Mouse (Mus musculus) limb, embryonic 14.5 days (tissue): Measurements from ENCODE around the gene Prss46. TPM values are rescaled to one million over a fixed set of nuclear protein-coding genes. Genes with fewer than 3 reads are reported as not detected.

ENCODE experiments used
- ATAC-seq: fragments of 200-750 bp; cut with Nextera tagmentation; 2 replicates; pipeline ENCODE4 v1.8.0; 2017; ENCODE audit warnings: low read depth, moderate number of reproducible peaks, moderate TSS enrichment; ENCODE audit not compliant: low FRiP score
- DNase-seq: peaks from one replicate; pipeline ENCODE4 v3.0.0-alpha.2; 2015; ENCODE audit warnings: low spot score
- H3K27ac ChIP-seq: fragments of 300-500 bp; sonication (generic); replicated peaks from 2 replicates; pipeline ENCODE4 v1.5.1; 2014; ENCODE audit warnings: low read depth, mild to moderate bottlenecking, low read length, moderate library complexity, mixed read lengths
- H3K27me3 ChIP-seq: fragments of 300-500 bp; sonication (generic); 2 replicates; pipeline ENCODE4 v1.6.1; 2014; ENCODE audit warnings: low read length, mixed read lengths; ENCODE audit not compliant: control insufficient read depth, insufficient read depth
- H3K36me3 ChIP-seq: fragments of 300-500 bp; sonication (generic); 2 replicates; pipeline ENCODE4 v1.6.1; 2014; ENCODE audit warnings: mild to moderate bottlenecking, low read length, moderate library complexity, mixed read lengths; ENCODE audit not compliant: control insufficient read depth, insufficient read depth
- H3K4me1 ChIP-seq: fragments of 300-500 bp; sonication (generic); 2 replicates; pipeline ENCODE4 v1.6.1; 2014; ENCODE audit warnings: antibody characterized with exemption, low read length, mixed read lengths; ENCODE audit not compliant: control insufficient read depth, insufficient read depth
- H3K4me2 ChIP-seq: fragments of 300-500 bp; sonication (generic); replicated peaks from 2 replicates; pipeline ENCODE4 v1.6.1; 2014; ENCODE audit warnings: low read depth, mild to moderate bottlenecking, low read length, moderate library complexity; ENCODE audit not compliant: severe bottlenecking
- H3K4me3 ChIP-seq: fragments of 300-500 bp; sonication (generic); replicated peaks from 2 replicates; pipeline ENCODE4 v1.5.1; 2014; ENCODE audit warnings: low read length
- H3K9ac ChIP-seq: fragments of 300-500 bp; sonication (generic); 2 replicates; pipeline ENCODE4 v1.6.1; 2014; ENCODE audit warnings: mild to moderate bottlenecking, low read depth, low read length, moderate library complexity; ENCODE audit not compliant: severe bottlenecking
- H3K9me3 ChIP-seq: fragments of 300-500 bp; sonication (generic); 2 replicates; pipeline ENCODE4 v1.6.1; 2016; ENCODE audit warnings: low read length; ENCODE audit not compliant: control insufficient read depth
- POLR2A ChIP-seq: fragments of 200-500 bp; IDR thresholded peaks from 2 replicates; pipeline ENCODE4 v1.8.0; 2012; ENCODE audit warnings: inconsistent platforms, mild to moderate bottlenecking, moderate library complexity, borderline replicate concordance; ENCODE audit not compliant: insufficient read depth, insufficient read length; ENCODE audit errors: extremely low read depth
- WGBS: fragments of 180-500 bp; shearing (Covaris S2); extraction: QIAGEN DNeasy Blood & Tissue Kit; methylation state at CpG from one replicate; pipeline ENCODE4 v1.1.7; 2014; 5-methylcytosine and 5-hydroxymethylcytosine counted together
- polyA plus RNA-seq, 2 experiments: library from polyadenylated mRNA; depleted of rRNA in 1 of 2; stranded (reverse) in 1 of 2; unstranded in 1 of 2; fragments of >200 nt; fragmentation: Nextera tagmentation in 1 of 2; extraction: Ambion mirVana in 1 of 2; gene quantifications; 2 replicates each; pipeline versions ENCODE4 v1.2.1 to v1.2.3; 2012 to 2014

Gene Prss46
- polyA plus RNA-seq, 2 experiments, result not detected

- Histone ChIP-seq H3K27ac (no peak overlapping the region), H3K9me3 (no peaks in the 10 kb centered on the region), H3K27me3 (peaks cover 22% of the 10 kb centered on the region), H3K4me1 (peaks cover 20% of the 10 kb centered on the region), H3K9ac (no peak overlapping the region), H3K36me3 (no peaks in the 10 kb centered on the region), H3K4me2 (no peak overlapping the region), H3K4me3 (no peak overlapping the region)
- WGBS, result 23% methylated on average over 4 of the region's 6 CpGs
- DNase-seq (no peak), ATAC-seq (no peak)
- no peak for TF ChIP-seq POLR2A
Observed at GRCm38 (mm10) chr9:110875288-110875695, 31.0 kb downstream of the Prss46 start.

GRCm38 (mm10) chr9:110877353-110877752 lies 33.0 kb downstream of the Prss46 start:
- no peak overlapping the region for H3K4me3 ChIP-seq
- 86% methylated on average over 1 of the region's 1 CpGs for WGBS
- H3K9me3 ChIP-seq, result no peaks in the 10 kb centered on the region
- no peaks in the 10 kb centered on the region for H3K36me3 ChIP-seq
- H3K27ac ChIP-seq, result no peak overlapping the region
- no peak overlapping the region for H3K9ac ChIP-seq
- peaks cover 26% of the 10 kb centered on the region for H3K4me1 ChIP-seq
- no peak for TF ChIP-seq POLR2A
- H3K27me3 ChIP-seq, result peaks cover 29% of the 10 kb centered on the region
- DNase-seq (no peak), ATAC-seq (no peak)
- no peak overlapping the region for H3K4me2 ChIP-seq

- no peaks in the 10 kb centered on the region for H3K36me3 ChIP-seq
- TF ChIP-seq POLR2A, result no peak
- peaks cover 27% of the 10 kb centered on the region for H3K27me3 ChIP-seq
- no peak overlapping the region for H3K4me2 ChIP-seq
- no peak overlapping the region for H3K4me3 ChIP-seq
- no peak overlapping the region for H3K27ac ChIP-seq
- ATAC-seq, result no peak
- H3K4me1 ChIP-seq, result peaks cover 26% of the 10 kb centered on the region
- WGBS, result 83% methylated on average over 5 of the region's 5 CpGs
- no peak overlapping the region for H3K9ac ChIP-seq
- no peaks in the 10 kb centered on the region for H3K9me3 ChIP-seq
- no peak for DNase-seq
Observed at GRCm38 (mm10) chr9:110877888-110878287, 33.6 kb downstream of the Prss46 start.

- ATAC-seq, result 0 out of 2 replicates have a peak, but pooled peaks have one; percentile 3
- peak within 1 kb of the TSS; percentile 57 for H3K9ac ChIP-seq
- peaks cover 18% of the 10 kb centered on the region for H3K4me1 ChIP-seq
- TF ChIP-seq POLR2A, result no peak
- no peaks in the 10 kb centered on the region for H3K9me3 ChIP-seq
- H3K27ac ChIP-seq, result no peak within 1 kb of the TSS
- H3K36me3 ChIP-seq, result no peaks in the 10 kb centered on the region
- H3K27me3 ChIP-seq, result peaks cover 12% of the 10 kb centered on the region; the same call in 1 of the 2 replicates
- 11% methylated on average over 12 of the region's 12 CpGs for WGBS
- H3K4me3 ChIP-seq, result peak within 1 kb of the TSS; percentile 58
- DNase-seq, result no peak
- peak within 1 kb of the TSS; percentile 93 for H3K4me2 ChIP-seq
Observed at GRCm38 (mm10) chr9:110879191-110879920, 35.0 kb downstream of the Prss46 start, which contains the start of gene Als2cl. Als2cl (plus strand) TSS chr9:110879870.

- peak within 1 kb of the TSS; percentile 93 for H3K4me2 ChIP-seq
- no peak for TF ChIP-seq POLR2A
- H3K36me3 ChIP-seq, result no peaks in the 10 kb centered on the region
- peak within 1 kb of the TSS; percentile 57 for H3K9ac ChIP-seq
- ATAC-seq, result peak; percentile 82
- H3K9me3 ChIP-seq, result no peaks in the 10 kb centered on the region
- peak; percentile 33 for DNase-seq
- peak within 1 kb of the TSS; percentile 58 for H3K4me3 ChIP-seq
- H3K27ac ChIP-seq, result no peak within 1 kb of the TSS
- under 1% methylated on average over 39 of the region's 57 CpGs for WGBS
- peaks cover 12% of the 10 kb centered on the region; the same call in 1 of the 2 replicates for H3K4me1 ChIP-seq
- peaks cover 11% of the 10 kb centered on the region; the same call in 1 of the 2 replicates for H3K27me3 ChIP-seq
Observed at GRCm38 (mm10) chr9:110879998-110880561, 35.8 kb downstream of the Prss46 start, which contains the start of gene Tmie. Tmie (minus strand) TSS chr9:110880113.
